Mouse (Mus musculus): Measurements from ENCODE around the gene Epb41l2.

Gene Epb41l2

DNA sequence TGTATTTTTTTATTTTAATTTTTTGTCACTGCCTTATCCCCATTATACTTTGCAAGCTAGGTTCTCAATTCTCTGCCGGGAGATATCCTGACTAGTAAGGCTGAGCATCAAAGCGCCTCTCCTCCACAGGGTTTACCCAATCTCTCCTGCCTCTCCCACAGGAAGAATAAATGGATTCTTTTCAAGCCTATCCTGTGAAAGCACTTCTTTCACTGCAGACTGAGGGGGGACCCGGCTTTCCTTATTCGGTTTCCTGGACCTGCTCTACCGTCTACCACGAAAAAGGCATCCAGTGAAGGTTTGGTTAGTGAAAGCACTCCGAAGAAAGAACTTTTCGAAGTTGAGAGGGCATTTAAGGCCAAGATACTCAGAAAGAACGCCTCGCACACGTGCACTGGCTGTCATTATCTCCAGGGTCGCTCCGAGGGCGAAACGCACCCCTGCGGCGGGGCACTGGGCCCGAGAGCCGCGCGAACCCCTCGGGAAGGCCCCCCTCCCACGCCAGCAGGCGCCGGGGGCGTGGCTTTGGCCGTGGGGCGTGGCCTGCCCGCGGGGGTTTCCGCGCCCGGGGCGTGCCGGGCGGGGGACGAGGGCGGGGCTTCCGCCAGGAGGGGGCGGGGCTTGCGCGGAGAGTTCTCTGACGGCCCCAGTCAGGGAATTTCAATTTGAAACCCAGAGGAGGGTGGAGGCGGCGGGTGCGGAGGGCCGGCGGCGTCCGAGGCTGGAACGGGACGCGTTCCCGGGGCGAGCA, at the start of gene Epb41l2:
Epb41l2 (plus strand) TSS at position 591 of the 751 bp plus-strand sequence.
- peak; percentile 70 for DNase-seq (ENCODE audit: low spot score)

DNA sequence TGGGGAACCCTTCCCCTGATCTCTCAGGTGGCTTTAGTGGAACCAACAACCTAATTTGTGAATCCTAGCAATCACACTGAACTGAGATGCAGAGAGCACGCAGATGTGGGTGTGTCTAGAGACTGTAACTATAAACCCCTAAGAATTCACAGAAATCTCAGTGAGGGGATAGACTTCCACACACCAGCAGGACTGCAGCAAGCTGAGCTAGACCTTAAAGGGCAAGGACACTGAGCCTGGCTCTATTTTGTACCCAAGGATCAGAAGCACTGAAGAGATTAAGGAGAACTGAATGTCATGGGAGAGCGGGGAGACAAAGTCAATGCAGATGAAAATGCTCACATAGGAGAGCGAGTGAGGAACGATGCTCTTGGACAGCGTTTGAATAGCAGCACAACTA, 49.6 kb upstream of the Epb41l2 start:
- DNase-seq (ENCODE audit: low spot score) = no peak

DNA sequence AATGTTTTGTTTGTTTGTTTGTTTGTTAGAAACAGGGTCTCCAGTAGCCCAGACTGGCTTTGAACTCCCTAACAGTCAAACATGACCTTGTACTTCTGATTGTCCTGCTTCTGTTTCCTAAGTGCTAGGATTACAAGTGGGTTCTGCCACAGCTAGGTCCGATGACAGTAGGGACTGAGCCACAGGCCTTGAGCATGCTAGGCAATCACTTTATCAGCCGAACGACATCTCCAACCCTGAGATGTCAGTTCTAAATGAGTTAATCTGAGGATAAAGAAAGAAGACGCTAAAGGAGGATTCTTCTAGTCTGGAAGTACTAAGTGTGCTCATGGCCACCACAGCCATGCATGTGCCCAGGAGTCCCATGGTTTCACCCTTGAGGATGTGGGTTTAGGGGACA, 48.9 kb upstream of the Epb41l2 start:
- no peak for DNase-seq (ENCODE audit: low spot score)

DNA sequence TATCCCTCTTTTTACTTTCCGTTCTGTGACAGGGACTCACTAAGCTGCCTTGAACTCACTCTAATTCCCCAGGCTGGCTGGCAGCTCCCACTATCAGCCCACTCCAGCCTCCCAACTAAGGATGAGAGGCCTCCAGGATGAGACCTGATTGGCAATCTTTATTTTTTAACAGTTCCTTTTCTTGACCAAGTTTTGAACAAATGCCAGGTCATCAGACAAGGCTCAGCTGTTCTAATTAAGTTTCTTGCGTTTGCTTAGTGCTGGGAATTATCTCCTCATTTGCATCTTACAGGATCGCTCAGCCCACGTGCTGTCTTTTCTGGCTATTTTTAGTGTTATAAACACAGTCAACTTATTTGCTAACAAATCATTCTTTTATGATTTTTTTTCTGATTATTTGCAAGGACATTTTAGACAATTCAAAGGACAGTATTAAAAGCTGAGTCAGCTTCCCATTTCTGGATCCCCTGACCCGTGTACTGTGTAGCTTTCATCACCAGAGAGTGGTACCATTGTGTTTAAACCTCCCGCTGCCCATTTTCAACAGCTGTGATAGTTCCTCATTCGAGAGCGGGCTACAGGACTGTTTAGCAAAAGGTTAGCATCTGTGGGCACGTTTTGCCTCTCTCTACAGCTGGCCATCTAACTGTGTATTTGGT, 47.9 kb upstream of the Epb41l2 start:
- DNase-seq (ENCODE audit: low spot score) = no peak

DNA sequence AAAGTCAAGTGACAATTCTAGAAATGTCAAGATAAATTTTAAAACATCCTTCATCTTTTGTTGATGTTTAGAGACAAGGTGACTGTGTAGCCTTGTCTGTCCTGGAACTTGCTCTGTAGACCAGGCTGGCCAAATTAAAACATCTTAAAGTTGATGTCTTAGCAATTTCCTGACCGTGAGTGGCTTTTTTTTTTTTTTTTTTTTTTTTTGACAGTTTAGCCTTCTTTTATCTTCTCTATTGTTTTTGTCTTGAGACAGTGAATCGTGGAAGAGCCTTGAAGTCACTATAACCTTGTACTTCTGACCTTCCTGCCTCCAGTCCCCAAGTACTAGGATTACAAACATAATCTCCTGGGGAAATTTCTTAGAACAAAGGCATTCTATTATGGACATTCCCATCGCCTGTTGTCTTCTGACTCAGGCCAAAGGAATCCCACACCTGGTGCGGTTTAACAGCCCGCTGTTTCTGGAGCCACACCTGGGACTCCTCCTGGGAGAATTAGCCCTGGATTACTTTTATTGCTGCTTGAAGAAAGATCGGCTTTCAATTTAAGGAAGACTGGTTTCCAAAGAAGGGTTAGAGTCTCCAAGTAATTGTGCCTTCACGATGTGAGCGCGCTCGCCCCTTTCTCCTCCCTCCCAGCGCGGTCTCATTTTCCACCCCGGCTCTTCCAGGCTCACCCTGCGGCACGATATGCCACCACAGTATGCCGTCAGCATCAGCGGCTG, 45.6 kb upstream of the Epb41l2 start:
- no peak for DNase-seq (ENCODE audit: low spot score)

DNA sequence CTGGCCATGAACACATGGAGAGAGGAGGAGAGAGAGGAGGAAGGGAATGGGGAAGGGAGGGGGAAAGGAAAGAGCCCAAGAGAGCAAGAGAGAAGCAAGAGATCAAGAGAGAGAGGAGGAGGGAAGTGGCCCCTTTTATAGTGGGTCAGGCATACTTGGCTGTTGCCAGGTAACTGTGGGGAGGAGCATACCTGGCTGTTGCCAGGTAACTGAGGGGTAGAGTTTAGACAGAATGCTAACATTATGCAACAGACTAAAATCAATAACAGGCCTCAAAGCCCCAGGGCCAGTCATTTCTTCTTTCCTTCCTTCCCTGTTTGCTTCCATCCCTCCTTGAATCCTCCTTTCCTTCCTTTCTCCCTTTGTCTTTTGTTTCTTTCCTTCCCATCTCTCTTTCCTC, 41.9 kb upstream of the Epb41l2 start:
- no peak for DNase-seq (ENCODE audit: low spot score)

DNA sequence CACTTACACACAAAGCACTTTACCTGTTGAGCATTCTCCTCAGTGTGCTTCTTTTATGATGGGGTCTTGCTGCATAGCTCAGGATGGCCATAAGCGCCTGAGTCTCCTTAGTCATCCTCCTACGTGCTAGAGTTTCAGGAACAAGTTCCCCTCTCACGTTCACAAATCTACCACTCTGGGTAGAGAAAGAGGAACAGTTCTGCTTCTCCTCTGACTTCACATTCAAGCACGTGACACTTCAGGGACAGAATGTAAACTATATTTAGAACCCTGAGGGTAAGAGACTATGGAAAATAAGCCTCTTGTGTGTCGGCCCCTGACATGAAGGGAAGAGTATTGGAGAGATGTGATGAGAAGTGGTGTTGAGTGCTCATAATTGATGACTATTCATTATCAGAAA, 41.2 kb upstream of the Epb41l2 start:
- DNase-seq (ENCODE audit: low spot score) = no peak

DNA sequence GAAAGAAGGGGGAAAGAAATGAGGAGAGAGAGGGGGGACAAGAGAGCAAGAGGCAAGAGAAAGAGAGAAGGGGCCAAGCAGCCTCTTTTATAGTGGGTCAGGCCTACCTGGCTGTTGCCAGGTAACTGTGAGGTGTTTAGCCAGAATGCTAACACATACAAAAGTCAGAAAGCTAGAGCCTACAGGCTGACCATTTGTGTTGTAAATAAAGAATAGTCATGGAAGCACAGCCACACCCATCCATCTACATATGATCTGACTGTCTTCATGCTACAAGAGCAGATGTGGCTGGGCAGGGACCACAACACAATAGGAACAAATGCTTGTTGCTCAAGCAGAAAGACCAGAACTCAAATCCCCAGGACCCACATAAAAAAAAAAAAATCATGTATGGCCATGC, 40.1 kb upstream of the Epb41l2 start:
- no peak for DNase-seq (ENCODE audit: low spot score)

DNA sequence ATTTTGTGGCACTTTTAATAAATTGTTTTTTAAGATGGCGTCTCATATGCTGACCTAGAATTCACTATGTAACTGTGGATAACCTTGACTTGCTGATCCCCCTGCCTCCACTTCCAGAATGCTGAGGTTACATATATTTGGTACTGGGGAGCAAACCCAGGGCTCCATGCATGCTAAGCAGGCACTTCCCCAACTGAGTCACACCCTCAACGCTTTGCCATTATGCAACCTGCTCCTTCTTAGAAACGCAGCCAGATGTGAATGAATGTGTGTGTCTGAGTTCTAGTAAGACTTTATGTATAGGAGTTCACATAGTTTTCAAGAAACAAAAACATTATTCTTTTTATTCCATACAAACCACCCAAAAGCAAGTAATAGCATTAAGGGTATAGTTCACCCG, 38.4 kb upstream of the Epb41l2 start:
- DNase-seq (ENCODE audit: low spot score) = no peak

DNA sequence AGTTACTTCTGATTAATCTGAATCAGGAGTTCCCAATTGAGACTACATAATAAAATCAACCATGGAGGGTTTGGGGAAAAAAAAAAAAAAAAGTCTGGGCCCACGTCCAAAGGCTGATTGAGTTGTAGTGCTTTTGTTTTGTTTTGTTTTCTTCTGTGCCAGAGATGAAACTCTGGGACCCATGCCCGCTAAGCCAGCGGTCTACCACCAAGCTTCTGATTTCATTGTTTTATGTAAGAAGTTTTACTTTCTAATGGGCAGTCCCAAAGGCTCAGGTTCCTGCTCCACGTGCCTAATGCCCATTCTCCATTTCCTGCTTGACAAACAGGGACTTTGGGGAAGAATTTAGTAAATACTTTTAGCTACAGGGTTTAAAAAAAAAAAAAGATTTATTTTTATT, 33.9 kb upstream of the Epb41l2 start:
- no peak for DNase-seq (ENCODE audit: low spot score)

DNA sequence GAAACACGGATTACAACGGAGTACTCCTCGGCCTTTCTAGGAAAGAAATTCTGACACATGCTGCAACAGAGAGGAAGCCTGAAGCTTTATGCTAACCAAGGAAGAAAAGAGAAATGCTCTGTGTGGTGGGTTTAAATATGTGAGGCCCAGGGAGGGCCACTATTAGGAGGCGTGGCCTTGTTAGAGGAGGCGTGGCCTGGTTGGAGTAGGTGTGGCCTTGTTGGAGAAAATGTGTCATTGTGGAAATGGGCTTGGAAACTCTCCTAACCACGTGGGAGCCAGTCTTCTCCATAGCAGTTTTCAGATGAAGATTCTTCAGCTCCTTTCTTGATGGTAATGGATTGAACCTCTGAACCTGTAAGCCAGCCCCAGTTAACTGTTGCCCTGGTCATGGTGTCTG, 32.1 kb upstream of the Epb41l2 start:
- no peak for DNase-seq (ENCODE audit: low spot score)

DNA sequence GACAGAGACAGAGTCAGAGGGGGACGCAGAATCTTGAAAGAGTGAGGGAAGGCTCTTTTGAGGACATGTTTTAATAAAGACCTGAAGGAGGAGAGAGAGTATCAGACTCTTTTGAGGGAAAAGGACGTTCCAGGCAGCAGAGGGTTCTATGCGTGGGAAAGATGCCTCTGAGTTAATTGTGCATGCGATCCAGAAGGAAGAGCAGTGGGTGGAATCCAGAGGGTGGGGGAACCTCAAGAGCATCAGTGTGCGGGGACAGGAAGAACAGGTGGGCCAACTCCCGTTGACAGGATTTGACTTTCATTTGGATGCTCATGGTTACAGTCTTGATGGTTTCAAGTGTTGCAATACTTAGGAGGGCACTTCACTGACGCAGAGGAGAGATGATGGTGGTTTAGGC, 29.5 kb upstream of the Epb41l2 start:
- no peak for DNase-seq (ENCODE audit: low spot score)

DNA sequence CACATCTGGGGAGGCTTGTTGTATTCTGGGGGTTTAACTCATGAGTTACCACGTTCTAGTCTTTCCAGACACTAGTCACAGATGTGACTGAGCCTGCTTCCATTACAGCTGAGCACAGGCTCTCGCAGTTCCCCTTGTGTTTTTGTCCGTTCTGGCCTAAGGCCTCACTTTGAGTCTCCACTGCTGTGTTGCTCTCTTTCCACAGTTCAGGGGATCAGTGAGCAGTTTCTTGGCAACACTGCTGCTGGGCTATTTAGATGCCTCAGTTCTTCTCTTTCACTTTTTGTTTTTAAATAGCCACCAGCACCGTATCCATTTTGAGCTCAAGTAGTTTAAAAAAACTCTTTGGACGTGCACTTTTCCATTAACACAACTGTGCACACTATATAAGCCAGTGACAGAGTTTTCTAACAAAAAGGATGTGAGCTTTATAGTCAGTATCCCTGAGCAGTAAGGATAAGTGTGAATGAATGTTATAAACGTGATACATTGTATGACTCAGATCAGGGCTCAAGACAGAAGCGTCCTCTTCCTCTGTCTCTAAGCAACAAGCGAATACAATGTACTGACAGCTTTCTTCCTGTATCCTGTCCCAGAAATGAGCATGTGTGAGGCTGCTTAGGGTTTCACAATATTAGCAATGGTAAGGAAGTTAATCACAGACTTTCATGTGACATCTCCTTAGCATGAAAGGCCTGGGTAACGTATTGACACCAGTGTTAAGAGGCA, 28.1 kb upstream of the Epb41l2 start:
- DNase-seq (ENCODE audit: low spot score) = no peak

DNA sequence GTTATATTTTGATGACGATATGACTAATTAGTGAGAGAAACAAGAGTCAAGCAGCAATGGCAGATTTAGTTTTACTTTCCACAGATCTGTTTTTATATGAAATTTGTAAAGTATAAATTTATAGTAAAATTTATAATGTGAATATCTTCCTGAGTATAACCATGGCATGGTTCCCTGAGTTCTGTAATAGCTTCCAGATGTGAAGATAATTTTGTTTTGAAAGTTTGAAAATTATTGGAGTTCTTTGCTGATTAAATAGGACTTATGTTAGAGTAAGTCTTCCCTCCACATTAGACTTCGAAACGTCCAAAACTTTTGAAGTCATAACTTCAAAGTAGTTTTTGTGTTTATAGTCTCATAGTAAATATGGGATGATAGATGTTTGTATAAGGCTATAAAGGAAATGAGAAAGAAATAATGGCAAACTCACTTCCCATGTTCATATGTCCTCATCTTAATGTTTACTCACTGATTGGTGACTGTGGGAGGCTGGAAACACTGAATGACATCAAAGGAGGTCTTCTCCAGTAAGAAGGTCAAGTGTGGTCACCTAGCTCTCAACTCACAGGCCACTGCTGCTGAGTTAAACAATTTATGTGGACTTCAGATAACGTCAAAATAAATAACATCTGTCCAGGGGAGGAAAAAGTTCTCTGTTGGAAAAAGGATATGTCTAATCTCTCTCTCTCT, 26.1 kb upstream of the Epb41l2 start:
- DNase-seq (ENCODE audit: low spot score) = no peak

DNA sequence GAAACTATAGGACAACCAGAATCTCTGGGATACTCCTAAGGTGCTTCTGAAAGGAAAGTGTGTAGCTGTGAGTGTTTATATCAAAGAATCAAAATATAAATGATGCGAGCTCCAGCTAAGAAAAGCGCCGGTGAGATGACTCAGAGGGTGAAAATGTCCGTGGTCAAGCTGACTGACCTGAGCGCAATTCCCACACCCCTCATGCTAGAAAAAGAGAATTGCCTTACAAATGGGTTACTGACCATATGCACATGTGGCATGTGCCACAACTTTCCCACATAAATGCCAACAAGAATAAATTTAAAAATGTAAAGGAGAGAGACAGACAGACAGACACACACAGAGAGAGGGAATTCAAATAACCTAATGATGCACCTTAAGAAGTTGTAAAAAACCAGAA, 18.9 kb upstream of the Epb41l2 start:
- no peak for DNase-seq (ENCODE audit: low spot score)

DNA sequence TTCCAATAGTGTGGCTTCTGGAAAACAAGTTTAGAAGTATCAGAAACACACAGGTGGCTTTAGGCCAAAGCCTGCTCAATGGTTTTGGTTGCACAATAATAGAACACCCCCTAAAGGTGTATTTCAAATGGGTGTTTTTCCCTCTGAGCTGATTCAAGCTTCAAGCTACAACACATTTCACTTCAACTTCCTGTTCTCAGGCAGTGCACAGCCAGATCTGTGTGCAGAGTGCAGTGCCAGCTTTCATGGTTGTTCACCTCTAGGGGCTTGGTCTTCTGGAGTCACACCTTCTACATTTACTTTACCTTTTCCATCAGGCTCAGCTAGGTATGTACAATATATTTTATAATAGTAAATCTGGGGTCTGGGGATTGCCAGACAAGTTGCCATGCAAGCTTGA, 16.8 kb upstream of the Epb41l2 start:
- DNase-seq (ENCODE audit: low spot score) = no peak

DNA sequence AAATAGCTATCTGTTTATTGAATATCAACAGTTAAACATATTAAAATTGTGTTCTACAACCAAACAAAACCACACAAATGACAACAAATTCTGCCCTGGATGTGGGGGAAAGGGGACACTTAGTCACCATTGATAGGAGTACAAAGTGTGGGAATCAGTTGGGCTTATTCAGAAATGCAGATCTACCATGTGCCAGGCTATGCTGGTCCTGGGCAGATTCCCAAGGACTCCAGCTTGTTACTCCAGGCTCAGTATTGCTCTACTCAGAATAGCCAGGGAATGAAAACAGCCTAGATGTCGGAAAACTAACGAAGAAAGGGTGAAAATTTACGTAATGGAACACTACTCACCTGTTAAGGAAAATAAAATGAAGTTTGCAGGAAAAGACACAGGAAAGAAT, 5.7 kb upstream of the Epb41l2 start:
- DNase-seq (ENCODE audit: low spot score) = no peak

DNA sequence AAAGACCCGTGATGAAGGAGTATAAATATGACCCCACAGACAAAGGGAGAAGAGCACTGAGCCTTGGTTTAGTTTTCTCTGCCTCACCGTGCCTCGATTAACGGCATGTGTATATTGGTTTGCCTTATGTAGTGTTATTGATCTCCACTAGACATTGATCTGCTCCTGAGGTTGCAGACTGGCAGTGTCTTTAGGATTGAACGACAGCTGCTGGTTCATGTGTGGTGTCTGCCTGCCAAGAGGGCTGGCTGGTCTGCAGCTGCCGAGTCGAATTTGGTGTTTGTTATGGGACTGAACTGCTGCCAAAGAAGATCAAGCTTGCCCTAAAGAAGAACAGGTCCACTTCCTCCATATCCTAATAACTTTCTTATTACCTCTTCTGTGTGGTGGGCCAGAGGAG, 5.2 kb upstream of the Epb41l2 start:
- DNase-seq (ENCODE audit: low spot score) = no peak

DNA sequence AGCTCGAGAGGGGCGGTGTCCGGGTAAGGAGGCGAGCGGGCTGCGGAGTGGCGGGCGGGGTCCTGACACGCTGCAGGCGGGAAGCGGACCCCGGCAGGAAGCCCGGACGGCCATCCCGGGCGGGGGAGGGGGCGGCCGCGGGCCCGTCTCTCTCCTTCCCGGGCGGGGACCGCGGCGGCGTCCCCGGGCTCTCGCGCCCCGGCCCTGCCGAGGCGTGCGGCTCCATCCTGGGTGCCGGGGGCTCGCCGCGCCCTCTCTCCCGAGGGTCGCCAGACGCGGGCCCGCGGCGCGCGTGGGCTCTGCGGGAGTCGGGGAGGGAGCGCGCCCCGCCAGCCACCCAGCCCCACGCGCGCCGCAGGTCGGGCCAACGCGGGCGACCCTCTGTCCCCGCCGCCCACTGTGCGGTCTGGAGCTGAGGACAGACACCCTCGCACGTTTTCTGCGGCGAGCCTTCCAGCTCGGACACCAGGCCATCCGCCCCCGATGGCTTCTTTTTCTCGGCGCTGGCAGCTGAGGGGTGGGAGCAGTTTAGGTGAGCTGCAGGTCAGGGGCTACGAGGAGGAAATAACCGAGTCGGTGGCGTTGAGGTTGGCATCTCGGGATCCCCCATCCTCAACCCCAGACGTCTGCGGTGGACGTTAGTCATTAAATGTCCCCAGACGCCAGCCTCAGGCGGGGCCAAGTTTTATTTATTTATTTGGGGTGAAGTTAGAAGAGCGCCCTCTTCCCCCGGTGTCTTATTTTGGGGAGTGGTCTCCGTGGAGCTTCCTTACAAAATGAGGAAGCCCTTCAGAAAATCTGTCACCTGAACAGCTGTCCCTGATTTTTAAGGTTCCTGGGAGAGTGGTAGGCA, 587 bp downstream of the Epb41l2 start:
- DNase-seq (ENCODE audit: low spot score) = no peak

DNA sequence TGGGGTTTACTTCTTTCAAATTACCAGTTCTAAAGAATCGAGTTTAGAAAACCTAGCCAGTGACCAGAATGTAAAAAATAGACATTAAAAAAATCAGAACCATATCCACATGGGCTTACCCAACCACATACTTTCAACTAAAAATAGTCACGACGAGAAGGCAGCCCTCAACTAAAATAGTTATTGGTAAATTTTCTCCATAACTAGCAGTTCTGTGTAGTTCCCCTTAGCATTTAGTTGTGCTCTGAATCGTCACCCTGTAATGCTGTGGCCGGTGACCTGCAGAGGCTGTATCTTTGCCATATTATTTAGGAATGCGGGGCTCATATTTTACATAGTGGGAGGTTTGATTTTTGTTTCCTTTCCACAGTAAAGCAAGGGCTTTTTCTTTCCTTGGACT, 2.6 kb downstream of the Epb41l2 start:
- no peak for DNase-seq (ENCODE audit: low spot score)

DNA sequence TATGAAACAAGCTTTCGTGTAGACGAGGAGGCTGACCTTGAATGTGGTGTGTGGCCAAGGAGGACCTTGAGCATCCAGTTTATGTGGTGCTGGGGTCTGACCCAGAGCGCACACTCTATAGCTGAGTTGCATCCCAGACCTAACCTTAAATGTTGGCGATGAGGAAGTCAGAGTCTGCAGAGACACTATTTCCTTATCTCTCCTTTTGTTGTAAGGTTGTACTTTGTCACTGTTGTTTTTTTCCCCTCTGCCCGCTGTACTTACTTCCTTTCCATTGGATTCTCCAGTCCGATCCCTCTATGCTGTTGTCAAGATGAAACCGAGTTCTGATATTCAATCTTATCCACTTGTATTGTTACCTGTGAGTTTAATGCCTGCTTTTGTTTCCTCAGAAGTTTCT, 5.6 kb downstream of the Epb41l2 start:
- DNase-seq (ENCODE audit: low spot score) = no peak

Data from layer of hippocampus, adult 9-10 months (tissue).